Mouse (Mus musculus) small intestine, adult 2 months (tissue): ENCODE measurements at regions not wholly inside any gene's neighbourhood (a gene's known extent, or its start where the extent isn't known, plus 50 kb on each side); places are given as distances from the start of the nearest gene placed in this dataset.

ENCODE experiments used
- CTCF ChIP-seq: fragments of 200-500 bp; IDR thresholded peaks from 2 replicates; pipeline ENCODE4 v1.5.1; 2012; ENCODE audit warnings: low read depth, mild to moderate bottlenecking, control low read depth, inconsistent platforms, low read length, moderate library complexity, mixed read lengths; ENCODE audit not compliant: insufficient replicate concordance, insufficient read length; ENCODE audit errors: extremely low read depth
- POLR2A ChIP-seq: fragments of 200-500 bp; IDR thresholded peaks from 2 replicates; pipeline ENCODE4 v1.6.1; 2012; ENCODE audit warnings: low read depth, mild to moderate bottlenecking, control low read depth, inconsistent platforms, low read length, moderate library complexity

- TF ChIP-seq CTCF = no peak
- TF ChIP-seq POLR2A = no peak
Measured at GRCm38 (mm10) chr16:62407526-62408165, 379.0 kb downstream of the Nsun3 start.
